Mouse (Mus musculus) heart, adult 11 months (tissue): Measurements from ENCODE around the gene Zfp316.
A peak's percentile ranks its signal among the peaks of the same experiment; 100 is the strongest.

Source experiments
- DNase-seq: peaks from one replicate; pipeline ENCODE4 v3.0.0; 2022

The Zfp316 gene

DNA sequence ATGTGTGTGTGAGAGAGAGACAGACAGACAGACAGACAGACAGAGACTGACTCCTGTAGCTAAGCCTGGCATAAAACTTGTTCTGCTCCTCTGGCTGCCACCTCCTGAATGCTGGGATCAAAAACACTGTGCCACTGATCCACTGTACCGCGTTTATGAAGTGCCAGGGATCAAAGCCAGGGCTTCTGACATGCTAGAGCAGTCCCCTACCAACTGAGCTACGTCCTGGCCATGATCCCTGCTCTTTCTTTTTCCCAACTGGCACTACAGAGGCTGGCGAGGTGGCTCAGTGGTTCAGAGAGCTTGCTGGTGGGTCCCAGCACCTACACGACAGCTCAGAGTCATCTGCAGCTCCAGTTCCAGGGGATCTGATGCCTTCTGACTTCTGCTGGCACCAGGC, 5.9 kb upstream of the Zfp316 start:
- no peak for DNase-seq

GRCm38 (mm10) chr5:143272540-143273330, 2.9 kb upstream of the Zfp316 start:
- DNase-seq, result no peak

DNA sequence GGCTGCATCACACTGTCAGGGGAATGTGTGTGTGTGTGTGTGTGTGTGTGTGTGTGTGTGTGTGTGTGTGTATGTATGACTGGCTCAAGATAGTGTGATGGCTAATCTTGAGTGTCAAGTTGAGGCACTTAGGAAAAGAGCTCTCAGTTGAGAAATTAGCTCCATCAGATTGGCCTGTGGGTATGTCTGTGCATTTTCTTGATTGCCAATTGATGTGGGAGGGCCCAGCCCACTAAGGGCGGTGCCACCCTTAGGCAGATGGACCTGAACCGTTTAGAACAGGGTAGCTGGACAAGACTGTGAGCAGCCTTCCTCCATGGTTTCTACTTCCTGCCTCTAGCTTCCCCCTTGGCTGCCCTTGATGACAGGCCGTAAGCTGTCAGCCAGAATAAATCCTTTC, 2.3 kb upstream of the Zfp316 start:
- no peak for DNase-seq

- no peak for DNase-seq
Observed at GRCm38 (mm10) chr5:143271642-143272041, 1.8 kb upstream of the Zfp316 start.

DNA sequence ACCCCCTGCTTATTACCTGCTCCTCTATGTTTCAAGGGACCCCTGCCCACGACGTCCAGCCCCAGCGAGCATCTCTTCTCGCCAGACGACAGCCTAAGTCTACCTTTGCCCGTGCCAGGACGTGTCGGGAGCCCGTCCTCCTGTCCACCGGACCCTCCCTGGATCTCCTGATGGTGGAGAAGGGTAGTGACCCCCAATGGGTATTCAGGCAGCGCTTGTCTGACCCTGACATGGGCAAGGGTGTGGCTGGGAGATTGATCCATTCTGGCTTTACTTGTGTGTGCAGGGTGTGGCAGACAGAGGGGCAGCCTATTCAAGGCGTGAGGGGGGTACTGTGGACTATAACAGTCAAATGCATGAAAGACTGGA, 313 bp upstream of the Zfp316 start:
- no peak for DNase-seq

GRCm38 (mm10) chr5:143268985-143269362, 848 bp downstream of the Zfp316 start:
- DNase-seq, result peak; percentile 92

GRCm38 (mm10) chr5:143266794-143267193, 3.0 kb downstream of the Zfp316 start:
- DNase-seq, result no peak

DNA sequence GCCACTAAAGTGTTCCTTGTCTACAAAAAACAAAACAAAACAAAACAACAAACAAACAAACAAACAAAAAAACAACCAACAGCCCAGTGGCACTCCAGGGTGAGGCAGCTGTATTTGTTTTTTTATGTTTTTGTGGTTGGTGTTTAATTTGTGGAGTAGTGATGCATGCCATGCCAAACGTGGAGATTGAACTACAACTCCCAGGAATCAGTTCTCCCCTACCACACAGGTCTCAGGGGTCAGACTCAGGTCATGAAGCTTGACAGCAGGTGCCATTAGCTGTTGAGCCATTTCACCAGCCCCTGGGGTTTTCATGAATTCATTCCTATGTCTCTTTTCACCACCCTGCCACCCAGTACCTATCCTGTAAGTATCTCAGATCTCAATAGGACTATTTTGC, 4.4 kb downstream of the Zfp316 start:
- no peak for DNase-seq

DNA sequence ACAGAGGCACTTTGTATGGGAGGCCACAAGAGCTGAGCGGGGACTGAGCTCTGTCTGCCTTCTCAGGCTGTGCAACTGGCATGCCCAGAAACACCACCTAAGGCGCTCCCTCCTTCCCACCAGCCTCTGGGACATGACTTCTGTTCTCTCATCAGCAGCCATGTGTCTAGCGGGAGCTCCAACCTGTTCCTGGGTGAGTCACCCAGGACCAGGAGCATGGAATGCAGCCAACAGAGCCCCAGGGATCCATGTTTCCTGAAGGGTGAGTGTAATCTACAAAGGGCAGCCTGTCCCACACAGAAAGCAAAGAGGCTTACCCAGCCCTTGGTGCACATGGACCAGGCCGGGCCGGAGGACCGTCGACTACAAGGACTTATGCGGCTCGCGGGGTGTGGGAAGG, 5.1 kb downstream of the Zfp316 start:
- DNase-seq, result no peak

- DNase-seq, result no peak
Observed at GRCm38 (mm10) chr5:143261636-143262035, 8.2 kb downstream of the Zfp316 start.

DNA sequence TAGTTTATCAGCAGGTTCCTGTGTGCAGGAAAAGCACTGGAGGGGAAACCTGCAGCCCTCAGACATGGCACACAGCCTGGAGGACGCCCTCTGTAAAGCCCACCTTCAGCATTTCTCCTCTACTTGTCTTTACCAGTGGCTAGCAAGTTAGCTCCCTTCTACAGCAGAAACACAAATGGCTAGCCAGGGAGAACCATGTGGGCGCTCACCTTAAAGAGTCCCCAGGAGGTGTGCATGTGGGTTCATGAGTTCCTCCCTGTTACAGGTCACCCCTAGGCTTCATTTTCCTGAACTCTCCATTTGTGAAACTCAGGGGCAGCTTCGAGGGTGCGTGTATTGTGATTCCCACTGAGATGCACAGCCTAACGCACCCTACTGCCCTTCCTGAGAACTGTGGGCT, 14.0 kb downstream of the Zfp316 start:
- DNase-seq, result no peak

DNA sequence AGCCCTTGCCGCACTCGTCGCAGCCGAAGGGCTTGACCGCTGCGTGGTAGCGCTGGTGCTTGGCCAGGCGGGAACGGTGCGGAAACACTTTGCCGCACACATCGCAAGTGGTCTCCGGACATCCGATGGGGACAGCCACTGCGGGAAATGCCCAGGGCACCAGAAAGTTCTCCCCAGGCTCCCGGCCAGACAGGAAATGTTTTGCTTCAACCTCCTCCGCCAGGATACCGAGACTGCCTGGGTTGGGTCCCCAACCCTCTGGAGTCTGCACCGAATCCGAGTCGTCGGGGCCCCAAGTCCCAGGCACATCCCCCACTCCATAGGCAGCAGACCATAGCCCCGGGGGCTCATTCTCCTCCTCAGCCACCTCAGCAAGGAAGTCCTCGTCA, 14.7 kb downstream of the Zfp316 start:
- no peak for DNase-seq

DNA sequence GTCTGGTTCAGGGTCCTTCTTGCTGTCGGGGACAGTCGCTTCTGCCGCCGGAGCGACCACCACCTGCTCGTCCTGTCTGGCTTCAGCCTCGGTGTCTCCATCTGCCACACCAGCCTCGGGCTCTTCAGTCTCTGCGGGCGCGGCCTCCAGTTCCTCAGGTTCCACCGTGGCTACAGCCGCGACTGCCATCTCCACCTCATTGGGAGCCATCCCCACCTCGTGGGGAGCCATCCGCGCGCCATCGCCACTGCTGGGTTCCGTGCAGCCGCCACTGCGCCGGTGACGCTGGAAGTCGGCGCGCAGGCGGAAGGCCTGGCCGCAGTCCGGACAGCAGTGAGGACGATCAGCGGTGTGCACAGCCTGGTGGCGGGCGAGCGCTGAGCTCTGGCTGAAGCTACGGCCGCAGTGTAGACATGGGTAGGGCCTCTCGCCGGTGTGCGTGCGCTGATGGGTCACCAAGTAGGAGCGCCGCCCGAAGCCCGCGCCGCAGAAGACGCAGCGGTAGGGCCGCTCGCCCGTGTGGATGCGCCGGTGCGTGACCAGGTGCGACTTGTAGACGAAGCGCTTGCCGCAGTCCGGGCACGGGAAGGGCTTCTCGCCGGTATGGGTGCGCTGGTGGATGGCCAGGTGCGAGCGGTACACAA, 15.2 kb downstream of the Zfp316 start:
- DNase-seq, result no peak

- no peak for DNase-seq
Observed at GRCm38 (mm10) chr5:143253881-143254486, 15.8 kb downstream of the Zfp316 start.

- DNase-seq, result no peak
Observed at GRCm38 (mm10) chr5:143253186-143253880, 16.5 kb downstream of the Zfp316 start.

DNA sequence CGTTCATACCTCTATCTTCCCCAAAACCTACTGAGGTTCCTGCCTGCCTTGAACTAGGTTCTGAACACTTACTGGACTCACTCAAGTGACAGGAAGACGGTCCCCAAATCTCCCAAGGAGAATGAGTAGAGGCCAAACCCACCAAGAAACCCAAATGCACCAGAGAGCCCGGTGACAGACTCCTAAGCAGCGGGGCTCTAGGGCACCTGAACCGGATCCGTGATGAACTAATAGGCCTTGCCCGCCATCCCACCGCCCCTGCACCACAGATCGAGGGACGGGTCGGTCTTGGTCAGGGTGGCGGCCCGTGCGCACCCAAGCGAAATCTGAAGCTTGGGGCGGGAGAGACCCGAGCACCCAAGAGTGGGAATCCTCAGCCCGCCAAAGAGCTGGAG, 17.0 kb downstream of the Zfp316 start:
- no peak for DNase-seq

DNA sequence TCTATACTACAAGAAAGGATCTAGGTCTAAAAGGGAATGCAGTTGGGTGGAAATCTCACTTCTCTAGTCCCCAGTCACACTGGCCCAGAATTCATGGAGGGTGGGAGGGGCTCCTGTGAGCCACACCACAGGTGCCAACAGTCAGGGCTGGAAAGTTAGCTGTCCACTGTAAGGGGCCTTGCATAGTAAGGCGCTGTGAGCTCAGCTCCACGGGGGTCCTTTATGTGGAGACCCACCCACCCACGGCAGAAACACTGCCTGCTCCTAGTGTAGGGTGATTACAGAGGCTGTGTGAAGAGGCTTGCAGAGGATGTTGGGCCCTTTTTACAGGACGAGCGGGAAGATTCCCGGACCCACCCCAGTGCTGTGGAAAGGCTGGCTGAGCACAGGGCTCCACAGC, 17.8 kb downstream of the Zfp316 start:
- DNase-seq, result no peak

DNA sequence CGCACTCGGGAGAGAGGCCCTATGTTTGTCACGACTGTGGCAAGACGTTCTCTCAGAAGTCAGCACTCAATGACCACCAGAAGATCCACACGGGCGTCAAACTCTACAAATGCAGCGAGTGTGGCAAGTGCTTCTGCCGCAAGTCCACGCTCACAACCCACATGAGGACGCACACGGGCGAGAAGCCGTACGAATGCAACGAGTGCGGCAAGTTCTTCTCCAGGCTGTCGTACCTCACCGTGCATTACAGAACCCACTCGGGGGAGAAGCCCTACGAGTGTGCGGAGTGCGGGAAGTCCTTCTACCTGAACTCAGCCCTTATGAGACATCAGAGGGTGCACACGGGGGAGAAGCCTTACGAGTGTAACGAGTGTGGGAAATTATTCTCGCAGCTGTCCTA, 24.9 kb downstream of the Zfp316 start:
- no peak for DNase-seq

- DNase-seq, result no peak
Observed at GRCm38 (mm10) chr5:143236036-143236435, 33.8 kb downstream of the Zfp316 start.

DNA sequence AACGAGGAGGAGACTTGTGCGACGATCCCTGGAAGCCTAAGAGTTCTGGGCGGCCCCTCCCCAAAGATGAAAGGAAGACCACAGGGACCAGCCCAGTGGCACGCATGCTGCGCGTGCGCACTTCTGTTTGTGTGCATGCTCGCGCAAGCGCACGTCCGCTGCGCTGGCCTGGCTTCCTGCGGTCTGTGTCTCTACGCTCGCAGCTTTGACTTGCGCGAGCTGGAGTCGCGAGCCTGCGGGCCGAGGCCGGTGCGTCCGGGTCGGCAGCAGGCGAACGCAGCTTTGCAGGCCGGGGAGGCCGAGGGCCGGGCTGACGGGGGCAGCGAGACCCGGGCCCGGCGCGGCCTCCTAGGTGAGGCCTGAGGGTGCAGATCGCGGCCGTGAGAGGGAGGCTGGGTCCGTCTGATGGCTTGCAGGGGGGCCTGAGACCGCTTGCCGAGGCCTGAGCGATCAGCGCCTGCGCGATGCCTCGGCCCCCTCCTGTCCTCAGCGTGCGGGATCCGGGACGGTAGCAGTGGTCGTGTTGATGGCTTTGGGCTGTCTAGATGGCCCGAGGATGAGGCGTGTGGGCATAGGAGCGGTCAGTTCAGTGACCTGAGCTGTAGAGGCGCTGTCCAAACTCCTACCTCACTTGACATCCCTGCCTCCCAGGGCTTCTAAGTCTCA, 34.7 kb downstream of the Zfp316 start, which contains the start of gene Zfp12:
Gene Zfp12 (plus strand): TSS at position 136 of the 666 bp plus-strand sequence.
- DNase-seq, result peak; percentile 100

DNA sequence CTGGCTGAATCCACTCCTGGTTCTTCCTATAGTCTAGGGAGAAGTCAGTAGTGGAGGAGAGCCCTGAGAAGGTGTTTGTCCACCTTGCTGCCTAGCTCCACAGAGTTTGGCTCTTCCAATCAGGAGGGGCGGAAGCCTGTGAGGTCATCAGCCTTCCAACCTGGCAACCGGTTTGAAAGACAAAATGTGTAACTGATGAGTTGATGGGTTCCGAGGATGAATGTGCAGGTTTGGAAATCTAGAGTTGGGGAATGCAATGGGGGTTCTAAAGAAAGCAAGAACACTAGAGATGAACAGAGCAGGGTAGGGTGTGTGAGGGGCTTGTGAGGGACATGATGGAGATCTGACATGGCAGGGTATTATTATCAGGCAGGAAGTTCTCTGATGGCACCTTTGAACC, 43.0 kb downstream of the Zfp316 start, which contains the start of gene Spdye4a:
Gene Spdye4a (minus strand): TSS at position 101 of the 400 bp plus-strand sequence.
- DNase-seq, result no peak

DNA sequence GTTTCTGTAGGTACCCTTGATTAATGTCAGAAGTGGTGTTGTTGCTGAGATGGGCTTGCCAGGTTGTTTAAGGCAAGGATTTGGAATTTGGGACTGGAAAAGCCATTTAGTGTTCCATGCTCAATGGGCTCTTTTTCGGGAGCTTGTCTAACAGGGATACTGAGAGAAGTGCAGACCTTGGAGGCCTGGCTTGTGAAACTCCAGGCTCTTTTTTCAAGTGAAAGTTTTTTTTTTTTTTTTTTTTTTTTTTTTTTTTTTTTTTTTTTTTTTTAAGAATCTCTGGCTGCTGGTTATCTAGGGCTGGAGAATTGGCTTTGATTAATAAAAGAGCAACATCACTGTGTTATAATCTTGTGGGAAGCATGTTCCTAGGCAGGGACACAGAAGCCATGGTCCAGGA, 47.5 kb downstream of the Zfp316 start:
- no peak for DNase-seq

- DNase-seq, result no peak
Observed at GRCm38 (mm10) chr5:143220996-143221395, 48.8 kb downstream of the Zfp316 start.
